Mouse (Mus musculus) cortical plate, adult 2 months (tissue): ENCODE measurements around the gene Top2a.

ENCODE experiments used
- CTCF ChIP-seq: fragments of 200-500 bp; IDR thresholded peaks from 2 replicates; pipeline ENCODE4 v1.5.1; 2011; ENCODE audit warnings: mild to moderate bottlenecking, control low read depth, low read length; ENCODE audit not compliant: insufficient read depth; ENCODE audit errors: extremely low read depth
- POLR2A ChIP-seq: fragments of 200-500 bp; IDR thresholded peaks from 2 replicates; pipeline ENCODE4 v1.6.1; 2011; ENCODE audit warnings: mild to moderate bottlenecking, low read length, control low read depth; ENCODE audit not compliant: insufficient read depth; ENCODE audit errors: extremely low read depth

DNA sequence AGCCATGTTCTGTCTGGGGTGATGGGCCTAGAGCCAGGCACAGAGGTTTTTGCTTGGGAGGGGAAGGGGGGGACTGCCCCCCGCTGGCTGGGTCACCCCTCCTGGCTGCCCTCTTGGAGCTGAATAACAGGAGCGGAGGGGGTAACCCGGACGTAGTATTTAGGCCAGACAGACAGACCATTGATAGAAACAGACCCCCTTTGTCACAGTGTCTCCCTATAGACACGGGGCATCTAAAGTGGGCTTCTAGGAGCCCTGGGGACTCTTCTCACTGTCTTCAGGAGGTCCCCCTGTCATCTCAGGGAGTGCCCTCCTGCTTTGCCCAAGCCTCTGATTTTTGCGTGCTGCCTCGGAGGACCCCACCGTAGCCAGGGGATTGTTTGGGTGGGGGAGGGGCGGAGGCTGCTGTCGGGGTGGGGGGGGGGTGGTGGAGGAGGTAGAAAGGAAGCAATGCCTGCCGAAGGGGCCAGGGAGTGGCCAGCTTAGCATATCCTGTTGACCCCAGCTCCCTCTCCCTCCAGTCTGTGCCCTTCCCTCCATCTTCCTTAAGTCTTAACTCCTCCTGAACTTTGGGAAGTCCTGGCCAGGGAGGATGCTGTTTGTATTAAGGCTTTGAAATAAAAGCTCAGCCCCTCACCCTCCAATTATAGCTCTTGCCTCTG lies 58.4 kb downstream of the Top2a start:
- no peak for TF ChIP-seq CTCF
- TF ChIP-seq POLR2A: no peak
